Mouse (Mus musculus) right cerebral cortex, postnatal 14 days (tissue): Measurements from ENCODE around the gene Piezo1.

Experiments
- DNase-seq: peaks from one replicate; pipeline ENCODE4 v3.0.0; 2022

Gene Piezo1

GRCm38 (mm10) chr8:122569996-122570395 is 18.9 kb upstream of the Piezo1 start:
- DNase-seq = no peak

GRCm38 (mm10) chr8:122569329-122569728 is 18.2 kb upstream of the Piezo1 start:
- DNase-seq = no peak

- no peak for DNase-seq
Measured at GRCm38 (mm10) chr8:122568881-122569309, 17.8 kb upstream of the Piezo1 start.

- DNase-seq = no peak
Measured at GRCm38 (mm10) chr8:122568109-122568504, 17.0 kb upstream of the Piezo1 start.

DNA sequence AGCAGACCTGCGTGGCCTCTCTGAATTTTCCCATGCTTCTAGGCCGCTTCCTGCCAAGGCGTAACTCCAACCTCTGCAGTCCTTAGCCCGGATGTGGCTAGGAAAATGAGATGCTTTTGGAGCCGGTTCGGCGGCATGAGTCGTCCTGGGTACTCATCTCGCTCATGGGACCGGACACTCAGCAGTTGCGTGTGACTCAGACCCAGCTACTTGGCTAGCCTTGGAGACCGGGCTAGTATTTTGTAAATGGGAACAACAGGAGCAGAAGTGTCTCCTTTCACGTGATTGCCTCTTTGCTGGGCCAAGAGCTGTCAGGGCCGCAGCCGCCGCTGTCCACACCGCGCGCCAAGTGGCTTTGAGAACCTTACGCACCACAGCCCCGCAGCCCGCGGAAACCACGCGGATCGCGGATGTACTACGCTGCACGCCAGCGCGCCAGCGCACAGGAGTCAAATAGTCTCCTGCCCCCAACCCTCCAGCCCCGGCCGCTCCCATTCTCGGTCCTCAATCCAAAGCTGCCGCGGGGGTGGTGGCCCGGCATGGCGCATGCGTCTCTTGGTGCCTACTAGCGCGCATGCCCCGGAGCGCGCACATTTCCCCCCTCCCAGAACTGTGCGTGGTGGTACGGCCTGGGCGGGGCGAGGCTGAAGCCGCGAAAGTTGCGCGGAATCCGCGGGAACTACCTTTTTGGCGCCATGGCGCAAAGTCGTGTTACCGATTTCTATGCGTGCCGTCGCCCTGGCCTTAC is 16.4 kb upstream of the Piezo1 start, which contains the start of gene Cdt1:
Cdt1 (plus strand) TSS at position 655 of the 748 bp plus-strand sequence.
- DNase-seq = peak; percentile 95

GRCm38 (mm10) chr8:122566766-122567165 is 15.6 kb upstream of the Piezo1 start:
- DNase-seq = no peak

GRCm38 (mm10) chr8:122564363-122565352 is 13.5 kb upstream of the Piezo1 start:
- DNase-seq = no peak

DNA sequence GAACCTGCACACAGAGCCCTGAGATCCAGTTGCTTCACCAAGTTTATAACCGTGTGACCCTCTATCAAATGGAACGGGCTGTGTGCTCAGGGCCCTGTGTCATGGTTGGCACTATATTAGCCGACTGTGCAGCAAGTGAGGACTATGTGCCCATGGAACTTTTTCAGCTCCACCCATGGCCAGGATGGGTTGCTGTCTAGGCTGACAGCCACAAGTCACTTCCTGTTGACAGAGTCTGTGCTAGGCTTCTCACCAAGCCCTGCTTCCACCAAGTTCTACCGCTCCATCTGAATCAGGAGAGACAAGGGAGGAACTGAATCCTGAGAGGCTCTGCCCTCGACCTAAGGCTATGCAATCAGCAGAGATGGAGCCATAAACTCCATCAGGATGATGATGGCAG is 10.1 kb upstream of the Piezo1 start:
- DNase-seq = no peak

DNA sequence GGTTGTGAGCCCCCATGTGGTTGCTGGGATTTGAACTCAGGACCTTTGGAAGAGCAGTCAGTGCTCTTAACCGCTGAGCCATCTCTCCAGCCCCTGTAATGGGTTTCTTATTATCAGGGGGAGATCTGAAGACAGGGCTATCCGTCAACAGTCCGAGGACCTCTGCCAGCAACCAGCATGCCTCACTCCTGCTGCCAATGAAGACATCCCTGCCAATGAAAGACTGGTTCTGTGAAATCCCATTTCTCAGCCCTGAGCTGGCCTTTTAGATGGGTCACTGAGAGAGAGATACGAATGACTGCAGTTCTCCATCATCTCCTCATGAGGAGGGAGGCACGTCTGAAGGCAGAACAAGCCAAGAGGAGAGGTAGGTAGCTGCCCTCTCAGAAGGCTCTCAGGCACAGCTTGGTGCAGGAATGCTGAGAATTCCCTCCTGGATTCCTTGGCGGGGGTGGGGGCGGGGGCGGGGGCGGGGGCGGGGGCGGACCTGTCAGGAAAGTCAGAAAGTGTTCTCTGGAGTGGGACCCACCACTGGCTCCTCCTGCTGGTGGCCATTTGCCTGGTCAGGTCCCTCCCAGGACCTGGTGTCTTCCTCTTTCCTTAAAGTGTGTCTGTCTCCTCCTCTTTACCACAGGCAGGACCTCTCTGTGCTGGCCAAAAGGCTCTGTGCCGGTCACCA is 7.7 kb upstream of the Piezo1 start:
- DNase-seq = no peak

- no peak for DNase-seq
Measured at GRCm38 (mm10) chr8:122557248-122558038, 6.3 kb upstream of the Piezo1 start.

- no peak for DNase-seq
Measured at GRCm38 (mm10) chr8:122556030-122557009, 5.2 kb upstream of the Piezo1 start.

GRCm38 (mm10) chr8:122554786-122555185 is 3.7 kb upstream of the Piezo1 start:
- DNase-seq = peak; percentile 74

GRCm38 (mm10) chr8:122550995-122551264 is 199 bp downstream of the Piezo1 start:
- DNase-seq = no peak

GRCm38 (mm10) chr8:122550234-122550994 is 715 bp downstream of the Piezo1 start:
- DNase-seq = no peak

GRCm38 (mm10) chr8:122548891-122549439 is 2.2 kb downstream of the Piezo1 start:
- DNase-seq = no peak

GRCm38 (mm10) chr8:122548331-122548730 is 2.8 kb downstream of the Piezo1 start:
- DNase-seq = no peak

GRCm38 (mm10) chr8:122547815-122548214 is 3.3 kb downstream of the Piezo1 start:
- DNase-seq = no peak

- DNase-seq = no peak
Measured at GRCm38 (mm10) chr8:122546811-122547453, 4.2 kb downstream of the Piezo1 start.

- no peak for DNase-seq
Measured at GRCm38 (mm10) chr8:122546066-122546755, 4.9 kb downstream of the Piezo1 start.
